Mouse (Mus musculus): Measurements from ENCODE around the gene Tspo2. TPM values are rescaled to one million over a fixed set of nuclear protein-coding genes. Genes with fewer than 3 reads are reported as not detected.

The Tspo2 gene
- polyA plus RNA-seq, 1 experiment from 2014 or later: 0.17 TPM

DNA sequence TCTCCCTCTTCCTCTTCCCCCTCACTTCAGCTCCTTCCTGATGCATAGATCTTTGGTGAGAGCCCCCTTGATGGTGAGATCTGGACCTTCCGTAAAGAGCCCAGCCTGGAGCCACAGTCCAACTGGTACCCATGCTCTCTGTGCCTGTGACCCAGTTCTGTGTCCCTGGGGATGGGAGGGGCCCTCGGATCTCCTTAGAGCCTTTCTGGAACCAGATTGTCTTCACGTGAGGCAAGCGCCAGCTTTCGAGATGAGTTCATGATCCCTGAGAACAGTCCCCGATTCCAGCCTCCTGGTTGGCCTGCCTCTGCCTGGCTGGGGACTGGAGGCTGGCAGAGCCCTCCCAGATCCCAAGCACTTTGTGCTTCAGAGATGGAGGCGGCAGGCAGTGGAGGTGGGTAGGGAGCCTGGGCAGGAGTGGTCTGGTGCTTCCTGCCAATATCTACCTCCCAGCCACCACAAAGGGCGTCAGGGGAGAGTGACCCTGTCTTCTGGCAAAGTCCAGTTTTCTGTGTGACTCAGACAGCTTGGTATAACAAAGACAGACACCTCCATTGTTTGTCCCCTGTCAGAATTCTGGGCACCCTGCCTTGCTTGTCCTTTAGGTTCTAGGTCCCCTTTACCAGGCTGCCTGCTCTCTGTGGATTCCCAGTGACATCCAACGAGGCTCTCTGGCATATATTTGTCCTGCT lies 577 bp upstream of the Tspo2 start:
- no peak for DNase-seq (ENCODE audit: low spot score)

DNA sequence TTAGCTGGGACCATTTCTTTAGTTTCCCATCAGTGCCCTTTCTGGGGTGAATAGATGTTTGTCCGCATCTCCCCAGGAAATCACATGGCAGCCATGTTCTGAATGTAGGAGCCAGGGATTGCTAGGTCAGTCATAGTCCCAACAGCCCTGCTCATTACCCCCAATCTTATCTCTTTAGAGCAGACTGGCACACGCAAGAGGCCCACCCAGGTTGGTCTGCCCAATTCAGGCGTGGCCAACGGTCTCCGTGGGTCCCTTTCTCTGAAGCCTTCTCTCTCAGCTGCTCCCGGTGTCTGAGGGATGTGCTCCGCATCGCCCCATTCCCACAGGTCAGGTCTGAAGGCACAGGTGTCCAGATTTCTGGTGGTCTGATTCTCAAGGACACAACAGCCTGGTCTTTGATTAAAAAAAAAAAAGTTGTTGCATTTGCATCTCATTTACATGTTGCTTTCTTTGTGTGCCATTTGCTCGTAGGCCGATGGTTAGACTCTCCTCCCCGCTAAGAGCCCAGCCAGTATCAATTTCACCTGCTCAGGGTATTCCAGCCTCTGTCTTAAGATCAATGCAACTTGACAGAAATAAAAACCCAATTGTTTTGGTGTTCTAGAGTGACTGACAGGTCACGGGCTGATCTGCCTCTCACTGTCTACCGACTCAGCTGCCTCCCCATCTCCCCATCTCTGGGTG lies 513 bp downstream of the Tspo2 start:
- no peak for DNase-seq (ENCODE audit: low spot score)

DNA sequence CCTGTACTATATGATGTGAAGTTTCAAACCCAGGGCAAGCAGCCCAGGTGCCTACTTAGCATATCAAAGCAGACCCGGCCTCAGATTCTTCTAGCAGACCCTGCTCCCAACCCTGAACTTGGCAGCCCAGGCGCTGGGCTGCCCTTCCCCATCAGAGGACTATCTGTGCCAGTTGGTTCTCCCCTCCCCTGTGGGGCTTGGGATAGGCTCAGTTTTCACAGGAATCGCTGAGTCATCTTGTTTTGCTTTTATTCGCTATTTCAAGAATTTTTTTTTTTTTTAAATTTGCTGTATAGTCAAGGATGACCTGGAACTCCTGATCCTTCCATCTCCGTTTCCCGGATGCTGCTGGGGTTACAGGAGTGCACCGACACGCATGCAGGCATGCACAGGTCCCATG lies 3.6 kb downstream of the Tspo2 start:
- DNase-seq (ENCODE audit: low spot score): no peak

DNA sequence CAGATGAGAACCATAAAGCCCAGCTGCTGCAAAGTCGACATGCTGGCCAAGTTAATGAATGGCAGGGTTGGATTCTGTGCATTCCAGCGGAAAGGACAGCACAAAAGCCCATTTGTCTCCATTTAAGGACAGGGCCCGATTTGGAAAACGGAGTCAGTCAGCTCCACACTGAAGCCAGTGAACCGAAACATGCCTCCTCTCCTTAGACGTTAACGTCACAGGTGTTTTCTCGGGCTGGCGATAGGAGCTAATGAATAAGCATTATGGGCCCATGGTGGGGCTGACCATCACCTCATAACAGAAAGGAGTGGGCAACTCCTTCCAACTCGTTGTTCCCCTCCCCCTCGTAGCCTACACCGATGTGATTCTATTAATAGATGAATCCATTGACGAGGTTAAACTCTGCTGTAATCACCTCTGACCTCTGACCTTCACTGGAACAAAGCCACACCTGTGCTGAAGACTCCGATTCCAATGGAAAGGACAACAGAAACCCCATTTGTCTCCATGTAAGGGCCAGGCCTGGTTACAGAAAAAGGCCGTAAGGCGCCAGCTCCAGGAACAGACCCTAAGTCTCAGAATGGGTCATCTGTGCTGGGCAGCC lies 7.7 kb downstream of the Tspo2 start:
- DNase-seq (ENCODE audit: low spot score): no peak

DNA sequence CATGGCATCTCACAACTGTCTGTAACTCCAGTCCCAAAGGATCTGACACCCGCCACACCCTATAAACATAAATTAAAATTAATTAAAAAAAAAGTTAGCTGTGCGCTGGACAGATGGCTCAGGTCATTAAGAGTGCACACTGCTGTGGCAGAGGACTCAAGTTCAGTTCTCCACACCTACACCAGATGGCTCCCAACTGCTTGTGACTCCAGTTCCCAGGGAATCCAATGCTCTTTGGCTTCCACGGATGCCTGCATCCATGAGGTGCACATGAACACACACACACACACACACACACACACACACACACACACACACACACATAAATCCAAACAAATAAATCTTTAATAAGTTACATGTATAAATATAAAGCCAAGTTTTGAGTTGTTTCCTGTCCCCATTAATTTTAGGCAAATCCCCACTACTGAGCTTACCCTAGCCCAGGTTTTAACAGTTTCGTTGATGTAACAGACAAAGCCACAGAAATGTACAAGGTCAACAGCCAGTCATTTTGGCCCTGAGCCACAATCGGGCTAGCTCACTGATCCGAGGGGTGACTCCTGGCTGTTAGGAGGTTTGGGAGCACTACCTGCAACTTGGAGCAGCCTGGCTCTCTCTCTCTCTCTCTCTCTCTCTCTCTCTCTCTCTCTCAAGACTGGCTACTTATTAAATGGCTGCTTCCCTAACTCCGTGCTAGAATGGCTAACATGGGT lies 8.4 kb downstream of the Tspo2 start:
- no peak for DNase-seq (ENCODE audit: low spot score)

DNA sequence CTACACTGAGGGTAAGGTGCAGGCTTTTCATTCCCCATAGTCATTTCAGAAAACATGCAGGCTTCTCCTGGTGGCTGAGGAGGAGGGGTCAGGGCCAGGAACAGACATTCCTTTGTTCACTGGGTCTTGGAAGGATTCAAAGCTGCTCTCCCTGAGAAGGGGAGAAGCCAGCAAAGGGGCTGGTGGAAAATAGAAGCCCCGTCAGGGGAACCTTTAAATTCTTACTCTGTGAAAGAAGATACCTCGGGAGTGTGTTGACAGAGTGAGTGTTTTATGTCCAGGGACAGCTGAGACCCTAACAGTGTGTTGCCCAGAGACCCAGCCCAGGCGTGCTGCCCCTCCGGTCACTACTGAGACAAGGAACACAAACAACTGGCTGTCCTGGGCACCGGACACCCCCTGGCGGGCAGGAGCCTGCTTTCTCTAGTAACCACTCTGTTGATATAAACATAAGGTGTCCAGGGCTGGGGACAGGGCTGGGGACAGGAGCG lies 13.9 kb downstream of the Tspo2 start:
- DNase-seq (ENCODE audit: low spot score): no peak

DNA sequence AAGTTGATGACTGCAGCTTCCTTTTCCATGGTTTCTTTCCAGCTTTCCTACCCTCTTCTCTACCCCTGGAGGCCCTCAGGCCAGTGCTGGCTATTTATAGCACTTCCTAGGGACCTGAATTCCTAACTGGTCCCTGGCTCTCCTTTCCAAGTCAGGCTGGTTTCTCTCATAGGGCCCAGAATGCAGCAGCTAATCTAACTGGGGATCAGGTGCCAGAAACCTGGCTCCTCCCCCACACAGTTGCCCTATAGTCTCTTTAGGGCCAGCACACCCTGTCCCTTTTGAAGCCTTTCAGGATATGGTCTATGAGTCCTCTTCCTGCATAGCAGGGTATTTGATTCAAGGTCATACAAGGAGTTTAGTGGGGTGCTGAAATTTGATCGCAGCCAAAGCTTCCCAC lies 14.8 kb downstream of the Tspo2 start:
- DNase-seq (ENCODE audit: low spot score): no peak

DNA sequence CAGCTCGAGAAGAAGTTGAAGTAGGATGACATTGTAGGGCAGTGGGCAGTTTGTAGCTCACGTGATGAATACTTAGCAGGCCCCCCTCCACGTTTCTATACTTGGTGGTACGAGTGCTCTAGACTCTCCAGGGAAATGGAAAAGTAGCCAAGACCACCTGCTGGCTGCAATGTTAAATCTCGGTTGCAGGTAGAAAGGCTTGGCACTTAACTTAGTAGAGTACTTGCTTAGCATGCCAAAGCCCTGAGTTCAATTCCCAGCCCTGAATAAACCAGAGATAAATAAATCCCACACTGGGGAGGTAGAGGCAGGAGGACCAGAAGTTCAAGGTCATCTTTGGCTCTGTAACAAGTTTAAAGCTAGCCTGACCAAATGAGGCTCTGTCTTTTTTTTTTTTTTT lies 16.8 kb downstream of the Tspo2 start:
- no peak for DNase-seq (ENCODE audit: low spot score)

DNA sequence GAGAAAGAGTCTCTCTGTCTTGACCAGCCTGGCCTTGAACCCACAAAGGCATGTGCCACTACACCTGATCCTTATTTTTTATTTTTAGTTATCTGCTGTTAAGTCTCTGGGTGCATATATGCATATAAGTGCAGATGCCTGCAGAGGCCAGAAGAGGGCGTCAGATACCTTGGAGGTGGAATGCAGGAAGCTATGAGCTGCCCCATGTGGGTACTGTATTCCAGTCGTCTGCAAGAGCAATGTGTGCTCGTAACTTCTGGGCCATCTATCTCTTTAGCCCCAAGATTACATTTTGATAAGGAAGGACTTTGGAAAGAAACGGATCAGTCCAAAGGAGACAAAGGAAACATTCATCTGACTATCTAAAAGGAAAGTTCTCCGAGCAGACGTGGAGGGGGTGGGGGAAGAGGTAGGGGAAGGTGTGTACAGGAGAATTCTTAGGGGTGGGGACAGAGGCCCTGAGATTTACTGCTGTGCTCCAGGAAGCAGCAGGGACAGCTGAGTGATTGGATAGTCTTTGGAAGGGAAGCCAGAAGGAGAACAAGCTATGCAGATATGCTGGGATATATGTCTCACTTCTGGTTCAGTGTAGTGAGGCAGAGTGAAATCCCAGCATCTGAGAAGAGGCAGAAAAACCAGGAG lies 17.5 kb downstream of the Tspo2 start:
- DNase-seq (ENCODE audit: low spot score): no peak

DNA sequence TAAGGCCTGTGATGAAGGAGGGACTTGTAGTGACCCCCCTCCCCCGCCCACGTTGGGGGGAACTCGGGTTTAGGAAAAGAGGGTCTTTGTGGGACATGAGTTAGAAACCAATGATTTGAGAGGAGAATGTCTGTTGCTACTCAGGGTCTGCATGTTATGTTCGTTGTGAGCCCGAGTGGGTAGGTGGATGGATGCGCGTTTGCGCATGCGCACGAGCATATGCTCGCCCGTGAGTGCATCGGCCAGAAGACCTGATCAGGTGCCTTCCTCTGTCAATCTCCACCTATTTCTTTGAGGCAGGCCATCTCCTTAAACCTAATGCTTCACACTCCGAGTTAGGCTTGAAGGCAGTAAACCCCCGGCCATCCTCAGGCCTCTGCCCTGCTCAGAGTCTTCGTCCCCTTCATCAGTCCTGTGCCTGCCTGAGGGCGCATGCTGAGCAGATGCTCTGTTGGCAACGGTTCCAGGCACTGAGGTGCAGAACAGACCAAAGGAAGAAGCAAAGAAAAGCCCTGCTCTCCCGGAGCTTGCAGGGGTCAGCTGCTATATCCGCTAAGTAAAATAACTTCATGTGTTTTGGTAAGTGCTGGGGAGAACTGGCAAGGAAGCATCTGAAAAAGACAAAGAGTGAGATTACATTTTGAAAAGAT lies 18.2 kb downstream of the Tspo2 start:
- no peak for DNase-seq (ENCODE audit: low spot score)

DNA sequence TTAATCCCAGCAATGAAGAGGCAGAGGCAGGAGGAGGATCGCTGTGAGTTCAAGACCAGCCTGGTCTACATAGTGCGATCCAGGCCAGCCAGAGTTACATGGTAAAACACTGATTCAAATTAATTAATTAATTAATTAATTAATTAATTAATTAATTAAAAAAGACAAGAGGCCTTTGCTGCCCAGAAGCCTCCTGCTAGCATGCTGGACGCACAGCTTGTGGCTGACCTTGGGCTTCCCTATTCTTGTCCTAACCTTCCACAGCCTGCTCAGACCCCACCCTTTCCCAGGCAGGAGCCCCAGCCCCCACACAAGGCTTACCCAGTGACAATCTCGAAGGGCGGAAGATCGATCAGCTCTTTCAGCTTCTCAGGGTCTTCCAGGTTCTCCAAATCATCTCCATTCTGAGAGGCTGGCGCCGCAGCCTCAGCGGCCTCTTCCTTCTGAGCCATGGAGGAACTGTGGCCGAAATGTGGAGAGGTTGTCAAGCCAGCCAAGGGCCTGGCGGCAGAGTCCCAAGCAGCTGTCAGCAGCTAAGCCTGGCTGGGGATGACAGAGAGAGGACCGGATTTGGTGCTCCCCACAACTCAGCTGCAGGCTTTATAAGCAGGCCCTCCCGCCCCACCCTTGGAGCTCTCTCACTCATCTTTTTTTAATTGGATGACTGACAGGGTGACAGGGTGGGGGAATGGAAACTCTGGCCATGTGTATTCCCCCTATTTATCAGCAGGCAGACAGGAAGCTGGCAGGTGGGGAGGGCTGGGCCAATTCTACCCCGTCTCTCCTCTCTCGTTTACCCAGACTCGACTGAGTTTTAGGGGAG lies 19.0 kb downstream of the Tspo2 start, which contains the start of gene Apobec2:
Gene Apobec2, minus strand, starts transcription at position 773 of the 823 bp plus-strand sequence.
- no peak for DNase-seq (ENCODE audit: low spot score)

DNA sequence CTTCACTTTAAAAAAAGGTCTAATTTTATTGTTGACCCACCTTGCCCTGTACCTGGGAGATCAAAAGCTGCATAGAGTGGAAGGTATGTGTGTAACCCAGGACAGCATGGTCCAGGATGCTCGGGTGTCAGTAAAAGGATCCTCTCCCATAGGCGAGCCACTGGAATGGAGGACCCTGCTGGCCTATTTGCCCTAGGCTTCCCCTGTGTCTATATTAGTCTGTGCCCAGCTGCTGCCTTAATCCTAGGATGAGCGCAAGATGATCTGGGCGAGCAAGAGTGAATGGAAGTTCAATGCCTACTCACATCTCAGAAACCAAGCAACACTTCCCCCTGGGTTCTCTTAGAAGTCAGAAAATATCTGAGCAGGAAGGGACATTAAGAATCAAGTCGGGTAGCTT lies 20.3 kb downstream of the Tspo2 start:
- no peak for DNase-seq (ENCODE audit: low spot score)

DNA sequence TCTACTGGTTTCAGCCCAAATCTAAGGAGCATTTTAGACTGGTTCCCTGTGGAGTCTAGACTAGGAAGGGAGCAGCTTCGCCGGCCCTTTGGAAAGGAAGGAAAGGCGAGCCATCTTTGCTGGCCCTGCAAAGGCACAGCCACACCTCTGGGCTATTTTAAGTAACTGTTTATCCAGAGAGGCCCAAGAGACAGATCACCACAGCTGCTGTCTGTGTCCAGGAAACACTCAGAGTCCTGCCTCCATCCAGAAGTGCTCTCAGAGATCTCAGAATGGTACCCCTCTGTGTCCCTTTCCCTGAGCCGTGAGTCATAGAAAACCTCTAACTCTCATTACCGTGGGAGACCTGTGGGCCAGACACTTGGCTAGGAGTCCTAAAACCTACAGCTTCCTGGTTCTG lies 20.9 kb downstream of the Tspo2 start:
- no peak for DNase-seq (ENCODE audit: low spot score)

DNA sequence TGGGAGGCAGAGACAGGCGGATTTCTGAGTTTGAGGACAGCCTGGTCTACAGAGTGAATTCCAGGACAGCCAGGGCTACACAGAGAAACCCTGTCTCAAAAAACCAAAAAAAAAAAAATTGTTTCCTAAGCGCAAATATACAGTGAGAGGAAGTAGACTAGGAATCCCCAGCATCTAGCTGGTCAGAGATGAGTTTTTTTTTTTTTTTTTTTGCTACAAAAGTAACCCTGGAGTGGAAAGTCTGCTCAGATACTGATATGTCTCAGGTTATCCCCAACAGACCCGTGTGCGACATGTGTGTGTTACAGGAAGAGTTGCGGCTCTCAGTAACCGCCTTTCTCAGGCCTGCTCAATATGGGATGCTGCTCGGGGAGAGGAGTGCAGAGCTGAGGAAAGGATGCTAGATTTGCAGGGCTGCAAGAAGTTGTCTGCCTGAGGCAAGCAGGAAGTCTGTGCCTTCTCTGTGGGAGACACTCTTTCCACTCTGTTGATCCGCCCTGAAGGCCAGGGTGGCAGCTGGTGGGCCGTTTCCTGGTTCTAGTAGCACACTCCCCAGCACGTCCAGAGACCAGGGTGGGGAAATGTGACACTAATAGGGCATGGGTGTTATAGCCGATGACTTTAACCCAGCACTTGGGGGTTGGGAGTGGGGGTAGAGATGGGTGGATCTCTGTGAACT lies 23.3 kb downstream of the Tspo2 start:
- DNase-seq (ENCODE audit: low spot score): peak; percentile 43

DNA sequence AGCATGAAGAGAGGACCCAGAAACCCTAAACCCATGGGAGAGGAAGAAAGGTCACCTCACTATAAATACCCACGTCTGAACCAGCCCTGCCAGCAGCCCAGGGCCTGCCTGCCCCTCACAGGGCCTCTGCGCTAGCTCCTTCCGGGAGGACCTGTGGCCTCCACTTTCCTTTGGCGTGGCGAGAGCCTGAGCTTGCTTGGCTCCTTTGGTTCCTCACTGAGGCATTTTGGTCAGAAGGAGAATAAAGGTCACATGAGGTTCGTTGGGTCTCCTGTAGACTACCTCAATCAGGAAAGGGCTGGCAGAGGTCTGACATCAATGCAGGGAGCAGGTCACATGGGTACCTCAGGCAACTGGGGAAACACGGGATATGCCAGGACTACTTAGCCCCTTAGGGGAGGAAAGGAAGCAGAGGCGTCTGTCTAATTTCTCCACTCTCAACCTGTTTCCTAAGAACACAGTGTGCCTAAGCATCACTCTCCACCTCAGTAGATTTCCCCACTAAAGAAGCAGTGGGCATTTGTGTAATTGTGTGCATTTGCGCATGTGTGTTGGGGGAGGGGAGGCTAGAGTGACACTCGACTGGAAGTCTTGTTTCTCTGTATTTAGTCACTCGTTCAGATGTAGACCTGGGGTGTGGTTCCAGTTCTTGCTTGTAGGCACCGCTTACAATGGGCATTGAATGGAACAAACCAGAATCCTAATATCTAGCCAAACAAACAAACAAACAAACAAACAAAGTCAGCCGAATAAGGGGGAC lies 24.2 kb downstream of the Tspo2 start:
- DNase-seq (ENCODE audit: low spot score): no peak

DNA sequence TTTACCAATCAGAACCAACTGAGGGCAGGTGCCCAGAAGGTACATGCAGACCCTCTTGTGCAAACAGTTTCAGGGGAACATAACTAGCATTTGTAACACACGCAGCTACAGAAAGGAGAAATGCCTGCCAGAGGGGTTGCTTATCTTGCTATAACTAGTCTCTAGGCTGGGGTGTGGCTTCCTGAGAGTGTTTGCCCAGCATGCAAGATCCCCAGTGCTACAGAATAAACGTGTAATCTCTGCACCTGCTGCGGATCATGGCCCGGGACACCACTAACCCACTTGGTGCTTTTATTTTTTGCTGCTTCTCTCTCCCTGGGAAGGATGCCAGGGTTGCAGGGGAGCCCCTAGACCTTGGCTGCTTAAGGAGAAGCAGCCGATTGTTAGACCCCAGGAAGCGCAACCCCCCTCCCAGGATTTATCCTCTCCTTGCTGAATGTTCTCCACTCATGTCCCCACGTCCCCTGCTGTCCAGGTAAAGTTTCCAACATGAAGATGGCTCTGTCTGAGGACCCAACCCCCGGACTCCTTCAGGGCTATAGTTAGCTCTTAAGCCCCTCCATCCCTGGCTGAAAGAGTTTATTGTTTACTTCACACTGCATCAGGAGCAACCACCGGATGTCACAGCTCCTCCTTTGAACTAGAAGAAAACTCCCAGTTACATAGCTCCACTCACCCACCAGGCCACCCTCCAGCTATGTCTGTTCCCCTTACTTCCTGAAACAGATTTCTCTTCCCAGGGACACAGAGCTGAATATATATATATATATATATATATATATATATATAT lies 25.3 kb downstream of the Tspo2 start:
- DNase-seq (ENCODE audit: low spot score): peak; percentile 53

DNA sequence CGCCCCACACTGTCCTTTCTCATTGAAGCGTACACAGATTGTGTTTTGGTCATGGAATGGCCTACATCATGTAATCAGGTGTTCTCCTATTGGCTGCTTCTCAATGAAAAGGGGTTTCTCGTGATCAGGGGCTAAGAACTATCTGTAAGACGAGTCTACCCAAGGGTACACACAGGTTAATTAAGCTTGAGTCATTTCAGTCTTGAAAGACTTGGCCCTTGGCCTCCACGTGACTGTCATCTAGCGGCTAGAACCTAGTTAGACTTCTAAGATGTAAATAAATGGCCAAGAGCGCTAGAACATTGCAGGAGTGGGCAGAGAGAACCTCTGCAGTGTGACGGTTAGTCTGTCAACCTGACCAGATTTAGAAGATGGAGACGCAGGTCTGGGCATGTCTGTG lies 27.1 kb downstream of the Tspo2 start:
- DNase-seq (ENCODE audit: low spot score): no peak

DNA sequence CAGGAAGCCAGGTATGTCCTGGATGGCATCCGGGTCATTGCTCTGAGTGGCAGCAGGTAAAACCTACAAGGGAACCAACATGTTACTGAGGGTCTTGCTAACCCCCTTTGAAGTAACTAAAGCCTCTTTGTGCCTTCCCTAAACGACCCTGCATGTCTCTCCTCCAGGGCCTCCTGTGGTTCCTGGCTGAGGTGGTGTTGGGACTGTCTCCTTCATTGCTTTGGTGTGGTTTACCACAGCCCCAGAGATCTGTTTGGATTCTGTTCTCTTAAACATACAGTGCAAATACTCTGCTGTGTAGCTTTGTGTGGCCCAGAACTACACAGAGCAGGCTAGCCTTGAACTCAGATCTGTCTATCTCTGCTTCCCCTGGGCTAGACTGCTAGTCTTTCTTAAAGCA lies 31.8 kb downstream of the Tspo2 start:
- DNase-seq (ENCODE audit: low spot score): no peak

All from thymus, postnatal 0 days (tissue).